Mouse (Mus musculus) midbrain, embryonic 11.5 days (tissue): Measurements from ENCODE around the gene D930020B18Rik. TPM values are rescaled to one million over a fixed set of nuclear protein-coding genes. Genes with fewer than 3 reads are reported as not detected.

Experiments
- ATAC-seq: fragments of 200-750 bp; cut with Nextera tagmentation; 2 replicates; pipeline ENCODE4 v1.8.0; 2017; ENCODE audit warnings: moderate TSS enrichment, moderate library complexity; ENCODE audit not compliant: low FRiP score
- DNase-seq: peaks from one replicate; pipeline ENCODE4 v3.0.0; 2015; ENCODE audit warnings: low spot score; ENCODE audit errors: missing footprints
- H3K27ac ChIP-seq: fragments of 300-500 bp; sonication (generic); 2 replicates; pipeline ENCODE4 v1.5.1; 2014; ENCODE audit warnings: low read depth, low read length
- H3K27me3 ChIP-seq: fragments of 300-500 bp; sonication (generic); 2 replicates; pipeline ENCODE4 v1.6.1; 2014; ENCODE audit warnings: mild to moderate bottlenecking, low read length, moderate library complexity, mixed read lengths; ENCODE audit not compliant: control insufficient read depth, insufficient read depth
- H3K36me3 ChIP-seq: fragments of 300-500 bp; sonication (generic); 2 replicates; pipeline ENCODE4 v1.6.1; 2014; ENCODE audit warnings: mild to moderate bottlenecking, low read length, moderate library complexity, mixed read lengths; ENCODE audit not compliant: control insufficient read depth, insufficient read depth
- H3K4me1 ChIP-seq: fragments of 300-500 bp; sonication (generic); 2 replicates; pipeline ENCODE4 v1.6.1; 2014; ENCODE audit warnings: low read length; ENCODE audit not compliant: control insufficient read depth, insufficient read depth
- H3K4me2 ChIP-seq: fragments of 300-500 bp; sonication (generic); 2 replicates; pipeline ENCODE4 v1.6.1; 2014; ENCODE audit warnings: mild to moderate bottlenecking, moderate library complexity
- H3K4me3 ChIP-seq: fragments of 300-500 bp; sonication (generic); 2 replicates; pipeline ENCODE4 v1.5.1; 2014; ENCODE audit warnings: low read depth, low read length
- H3K9ac ChIP-seq: fragments of 300-500 bp; sonication (generic); 2 replicates; pipeline ENCODE4 v1.6.1; 2014; ENCODE audit warnings: low read length
- H3K9me3 ChIP-seq: fragments of 300-500 bp; sonication (generic); 2 replicates; pipeline ENCODE4 v1.6.1; 2016; ENCODE audit warnings: low read length; ENCODE audit not compliant: control insufficient read depth
- WGBS: fragments of 180-500 bp; shearing (Covaris S2); extraction: QIAGEN DNeasy Blood & Tissue Kit; methylation state at CpG from one replicate; pipeline ENCODE4 v1.1.7; 2014; 5-methylcytosine and 5-hydroxymethylcytosine counted together
- polyA plus RNA-seq: library from polyadenylated mRNA; unstranded; fragments of >200 nt; fragmentation: Nextera tagmentation; extraction: Ambion mirVana; gene quantifications from 2 replicates; pipeline ENCODE4 v1.2.1, GENCODE M21; 2014

The D930020B18Rik gene
- polyA plus RNA-seq, 1 experiment from 2014 or later = not detected

GRCm38 (mm10) chr10:121615146-121615870 is 26.1 kb upstream of the D930020B18Rik start:
- ATAC-seq (no peak), DNase-seq (no peak)
- H3K4me3 ChIP-seq = no peak overlapping the region
- no peaks in the 10 kb centered on the region for H3K4me1 ChIP-seq
- no peaks in the 10 kb centered on the region for H3K27me3 ChIP-seq
- H3K36me3 ChIP-seq = peaks cover 21% of the 10 kb centered on the region; the same call in 1 of the 2 replicates
- H3K27ac ChIP-seq = no peak overlapping the region
- no peaks in the 10 kb centered on the region for H3K9me3 ChIP-seq
- WGBS = 92% methylated on average over 13 of the region's 13 CpGs
- H3K4me2 ChIP-seq = no peak overlapping the region
- H3K9ac ChIP-seq = no peak overlapping the region

- H3K4me2 ChIP-seq = no peak overlapping the region
- 43% methylated on average over 7 of the region's 7 CpGs for WGBS
- ATAC-seq (no peak), DNase-seq (no peak)
- H3K36me3 ChIP-seq = peaks cover 18% of the 10 kb centered on the region; the same call in 1 of the 2 replicates
- no peak overlapping the region for H3K27ac ChIP-seq
- no peaks in the 10 kb centered on the region for H3K4me1 ChIP-seq
- no peak overlapping the region for H3K4me3 ChIP-seq
- H3K27me3 ChIP-seq = no peaks in the 10 kb centered on the region
- no peaks in the 10 kb centered on the region for H3K9me3 ChIP-seq
- no peak overlapping the region for H3K9ac ChIP-seq
These were observed 25.5 kb upstream of the D930020B18Rik start for GRCm38 (mm10) chr10:121615935-121616334.

GRCm38 (mm10) chr10:121622431-121622830 is 19.0 kb upstream of the D930020B18Rik start:
- Histone ChIP-seq H3K9ac (no peak overlapping the region), H3K27ac (no peak overlapping the region), H3K27me3 (no peaks in the 10 kb centered on the region), H3K36me3 (0 out of 2 replicates have a peak, but pooled peaks cover 4% of the 10 kb centered on the region), H3K4me1 (peaks cover 4% of the 10 kb centered on the region; the same call in 1 of the 2 replicates), H3K4me2 (no peak overlapping the region), H3K9me3 (no peaks in the 10 kb centered on the region), H3K4me3 (no peak overlapping the region)
- 94% methylated on average over 6 of the region's 6 CpGs for WGBS
- DNase-seq (no peak), ATAC-seq (no peak)

- H3K9ac ChIP-seq = no peak overlapping the region
- peaks cover 4% of the 10 kb centered on the region; the same call in 1 of the 2 replicates for H3K4me1 ChIP-seq
- 0 out of 2 replicates have a peak, but pooled peaks cover 2% of the 10 kb centered on the region for H3K36me3 ChIP-seq
- DNase-seq (no peak), ATAC-seq (no peak)
- H3K4me3 ChIP-seq = no peak overlapping the region
- H3K27ac ChIP-seq = no peak overlapping the region
- H3K4me2 ChIP-seq = no peak overlapping the region
- WGBS = 91% methylated on average over 7 of the region's 7 CpGs
- no peaks in the 10 kb centered on the region for H3K9me3 ChIP-seq
- H3K27me3 ChIP-seq = no peaks in the 10 kb centered on the region
These were observed 17.7 kb upstream of the D930020B18Rik start for GRCm38 (mm10) chr10:121623670-121624069.

GRCm38 (mm10) chr10:121625006-121625405 is 16.4 kb upstream of the D930020B18Rik start:
- Histone ChIP-seq H3K4me1 (peaks cover 4% of the 10 kb centered on the region; the same call in 1 of the 2 replicates), H3K36me3 (no peaks in the 10 kb centered on the region), H3K4me3 (peak overlapping the region; percentile 75), H3K27me3 (no peaks in the 10 kb centered on the region), H3K27ac (no peak overlapping the region), H3K4me2 (peak overlapping the region; percentile 64), H3K9me3 (no peaks in the 10 kb centered on the region), H3K9ac (peak overlapping the region; percentile 60)
- DNase-seq = no peak
- 26% methylated on average over 9 of the region's 9 CpGs for WGBS
- ATAC-seq = no peak

GRCm38 (mm10) chr10:121625407-121626185 is 15.8 kb upstream of the D930020B18Rik start:
- Histone ChIP-seq H3K4me1 (peaks cover 4% of the 10 kb centered on the region; the same call in 1 of the 2 replicates), H3K36me3 (no peaks in the 10 kb centered on the region), H3K27ac (peak overlapping the region; percentile 78), H3K9ac (peak overlapping the region; percentile 60), H3K27me3 (no peaks in the 10 kb centered on the region), H3K9me3 (no peaks in the 10 kb centered on the region), H3K4me2 (peak overlapping the region; percentile 64), H3K4me3 (peak overlapping the region; percentile 75)
- no peak for DNase-seq
- ATAC-seq = no peak
- WGBS = under 1% methylated on average over 41 of the region's 41 CpGs

GRCm38 (mm10) chr10:121626186-121626882 is 15.1 kb upstream of the D930020B18Rik start, which contains the start of gene Xpot:
Gene Xpot (minus strand): TSS chr10:121626332.
- peak; percentile 100 for DNase-seq
- H3K4me1 ChIP-seq = peaks cover 4% of the 10 kb centered on the region; the same call in 1 of the 2 replicates
- peak within 1 kb of the TSS; percentile 75 for H3K4me3 ChIP-seq
- H3K9ac ChIP-seq = peak within 1 kb of the TSS; percentile 60
- peak; percentile 100 for ATAC-seq
- no peaks in the 10 kb centered on the region for H3K27me3 ChIP-seq
- H3K4me2 ChIP-seq = peak within 1 kb of the TSS; percentile 64
- H3K36me3 ChIP-seq = no peaks in the 10 kb centered on the region
- peak within 1 kb of the TSS; percentile 78 for H3K27ac ChIP-seq
- no peaks in the 10 kb centered on the region for H3K9me3 ChIP-seq
- under 1% methylated on average over 68 of the region's 70 CpGs for WGBS

GRCm38 (mm10) chr10:121627216-121627852 is 14.1 kb upstream of the D930020B18Rik start:
- H3K27me3 ChIP-seq = no peaks in the 10 kb centered on the region
- ATAC-seq = no peak
- DNase-seq = peak; percentile 75
- H3K9me3 ChIP-seq = no peaks in the 10 kb centered on the region
- no peak overlapping the region for H3K4me3 ChIP-seq
- H3K27ac ChIP-seq = no peak overlapping the region
- 90% methylated on average over 10 of the region's 10 CpGs for WGBS
- H3K36me3 ChIP-seq = no peaks in the 10 kb centered on the region
- H3K4me2 ChIP-seq = no peak overlapping the region
- peaks cover 4% of the 10 kb centered on the region; the same call in 1 of the 2 replicates for H3K4me1 ChIP-seq
- no peak overlapping the region for H3K9ac ChIP-seq
